Mouse (Mus musculus): ENCODE measurements around the gene Cybb. TPM values are rescaled to one million over a fixed set of nuclear protein-coding genes. Genes with fewer than 3 reads are reported as not detected.

The Cybb gene
- polyA plus RNA-seq, 1 experiment from 2014 or later, result 0.52 TPM

DNA sequence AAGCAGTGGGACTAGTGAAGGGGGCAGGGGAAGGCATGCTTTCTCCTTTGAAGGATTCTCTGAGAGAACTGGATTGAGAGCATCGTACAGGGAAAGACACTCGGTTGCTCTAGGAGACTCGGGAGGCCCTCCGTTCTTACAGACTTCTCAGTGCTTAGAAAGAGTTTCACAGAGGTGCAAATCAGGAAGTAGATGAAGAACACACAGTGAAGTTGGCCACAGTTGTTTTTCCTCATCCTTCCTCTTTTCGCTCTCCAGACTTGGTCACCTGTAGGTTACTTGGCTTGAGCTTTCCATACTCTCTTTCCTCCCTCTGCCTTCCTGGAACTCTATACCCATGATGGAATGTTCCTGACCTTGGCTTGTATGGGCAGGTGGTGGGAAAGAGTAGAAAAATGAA, 35.2 kb downstream of the Cybb start:
- H3K4me3 ChIP-seq, result no peak overlapping the region
- H3K9me3 ChIP-seq (replicated peaks), result no peaks in the 10 kb centered on the region
- H3K27ac ChIP-seq (replicated peaks), result no peak overlapping the region
- no peaks in the 10 kb centered on the region for H3K27me3 ChIP-seq (ENCODE audit: low read depth, poor library complexity, severe bottlenecking)
- no peaks in the 10 kb centered on the region for H3K36me3 ChIP-seq
- whole genome bisulfite sequencing, result 95% methylated on average over 5 of the region's 5 CpGs
- H3K4me1 ChIP-seq, result no peaks in the 10 kb centered on the region
- DNase-seq (ENCODE audit: low spot score), result no peak

GRCm38 (mm10) chrX:9447284-9447683, 40.3 kb downstream of the Cybb start:
- no peaks in the 10 kb centered on the region for H3K4me1 ChIP-seq
- no peak overlapping the region for H3K4me3 ChIP-seq
- no peaks in the 10 kb centered on the region for H3K36me3 ChIP-seq
- no peak for DNase-seq (ENCODE audit: low spot score)
- H3K27me3 ChIP-seq (ENCODE audit: low read depth, poor library complexity, severe bottlenecking), result no peaks in the 10 kb centered on the region
- no peaks in the 10 kb centered on the region for H3K9me3 ChIP-seq (replicated peaks)
- H3K27ac ChIP-seq (replicated peaks), result no peak overlapping the region

DNA sequence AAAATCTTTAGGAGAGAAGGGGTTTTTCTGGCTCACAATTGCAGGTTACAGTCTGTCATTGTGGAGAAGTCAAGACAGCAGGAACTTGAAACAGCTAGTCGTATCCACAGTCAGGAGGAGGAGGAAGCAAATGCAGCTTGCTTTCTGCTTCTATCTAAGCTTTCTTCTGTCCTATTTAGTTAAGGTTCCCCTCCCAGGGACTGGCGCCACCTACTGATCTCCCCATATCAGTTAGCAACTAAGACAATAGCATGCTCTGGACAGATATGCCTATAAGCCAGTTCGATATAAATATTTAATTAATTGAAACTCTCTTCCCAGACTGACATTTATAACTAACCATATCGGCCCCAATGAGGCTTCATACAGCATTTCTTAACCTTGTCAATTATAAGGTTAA, 46.5 kb downstream of the Cybb start:
- Histone ChIP-seq H3K9me3 (replicated peaks) (no peaks in the 10 kb centered on the region), H3K36me3 (no peaks in the 10 kb centered on the region), H3K4me3 (no peak overlapping the region), H3K27ac (replicated peaks) (no peak overlapping the region), H3K27me3 (ENCODE audit: low read depth, poor library complexity, severe bottlenecking) (no peaks in the 10 kb centered on the region), H3K4me1 (no peaks in the 10 kb centered on the region)
- WGBS, result 72% methylated on average over 4 of the region's 4 CpGs
- DNase-seq (ENCODE audit: low spot score), result no peak

DNA sequence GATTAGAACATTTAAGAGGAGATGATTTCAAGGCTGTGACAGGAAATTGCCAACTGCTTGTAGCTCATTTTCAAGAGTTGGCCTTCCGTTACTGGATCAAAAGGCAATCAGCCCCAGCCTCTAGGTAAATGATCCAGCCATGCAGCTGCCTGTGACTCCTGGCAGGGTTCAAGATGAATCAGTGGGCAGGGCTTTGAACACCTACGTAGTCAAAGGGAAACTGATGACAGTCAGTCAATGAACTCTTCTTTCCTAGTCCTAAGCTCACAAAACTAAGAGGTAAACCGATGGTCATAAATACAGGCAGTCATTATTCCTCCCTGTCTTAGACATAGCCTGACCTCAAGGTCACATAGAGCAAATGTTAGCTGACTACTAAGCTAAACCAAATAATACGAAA, 47.0 kb downstream of the Cybb start:
- H3K36me3 ChIP-seq, result no peaks in the 10 kb centered on the region
- DNase-seq (ENCODE audit: low spot score), result no peak
- no peaks in the 10 kb centered on the region for H3K4me1 ChIP-seq
- no peaks in the 10 kb centered on the region for H3K9me3 ChIP-seq (replicated peaks)
- H3K27ac ChIP-seq (replicated peaks), result no peak overlapping the region
- WGBS, result 88% methylated on average over 4 of the region's 4 CpGs
- no peaks in the 10 kb centered on the region for H3K27me3 ChIP-seq (ENCODE audit: low read depth, poor library complexity, severe bottlenecking)
- H3K4me3 ChIP-seq, result no peak overlapping the region

DNA sequence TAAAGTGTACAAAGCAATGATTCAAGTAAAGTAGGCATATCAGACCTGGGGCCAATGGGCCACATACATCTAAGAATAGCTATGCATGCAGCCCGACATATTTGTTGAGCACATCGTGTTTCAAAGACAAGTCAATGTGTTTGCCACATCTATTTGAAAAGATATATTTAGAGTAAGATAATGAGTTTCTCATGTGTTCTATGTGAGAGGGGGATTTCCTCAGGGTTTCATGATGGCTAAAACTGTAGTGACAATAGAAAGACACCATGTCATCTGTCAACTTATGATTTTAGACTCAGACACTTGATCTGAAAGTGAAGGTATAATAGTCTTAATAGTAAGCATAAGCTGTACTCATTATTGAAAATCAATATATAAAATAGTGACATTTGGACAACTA, 48.3 kb downstream of the Cybb start:
- H3K4me1 ChIP-seq, result no peaks in the 10 kb centered on the region
- H3K4me3 ChIP-seq, result no peak overlapping the region
- no peaks in the 10 kb centered on the region for H3K27me3 ChIP-seq (ENCODE audit: low read depth, poor library complexity, severe bottlenecking)
- WGBS, result 94% methylated on average over 2 of the region's 2 CpGs
- H3K27ac ChIP-seq (replicated peaks), result no peak overlapping the region
- no peaks in the 10 kb centered on the region for H3K36me3 ChIP-seq
- no peak for DNase-seq (ENCODE audit: low spot score)
- no peaks in the 10 kb centered on the region for H3K9me3 ChIP-seq (replicated peaks)

DNA sequence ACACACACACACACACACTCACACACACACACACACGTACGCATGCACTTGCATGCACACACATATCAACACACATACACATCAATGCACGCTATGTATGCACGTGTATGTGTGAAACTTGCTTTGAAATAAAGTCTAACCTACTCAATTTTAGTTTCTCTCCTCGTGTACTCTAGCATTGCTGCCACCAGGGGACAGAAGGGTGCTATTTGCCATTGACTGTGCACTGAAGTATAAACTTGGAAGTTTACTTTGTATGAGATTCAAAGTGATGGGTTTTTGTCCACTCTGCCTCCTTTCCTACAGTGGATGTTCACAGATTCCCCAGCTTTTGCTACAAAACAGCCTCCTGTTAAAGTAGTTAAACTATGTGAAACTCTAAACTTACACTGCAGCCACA, 73.7 kb downstream of the Cybb start:
- Histone ChIP-seq H3K9me3 (replicated peaks) (no peaks in the 10 kb centered on the region), H3K36me3 (no peaks in the 10 kb centered on the region), H3K4me3 (no peak overlapping the region), H3K27me3 (ENCODE audit: low read depth, poor library complexity, severe bottlenecking) (no peaks in the 10 kb centered on the region), H3K27ac (replicated peaks) (no peak overlapping the region), H3K4me1 (no peaks in the 10 kb centered on the region)
- no peak for DNase-seq (ENCODE audit: low spot score)
- WGBS, result 78% methylated on average over 5 of the region's 5 CpGs

Other genes with a start within 250 kb of the Cybb start
- 0.16 and 0.20 TPM in 2 replicates for gene Gm14862, start 230.9 kb downstream of the Cybb start, polyA plus RNA-seq (2016; fragmentation: Nextera tagmentation; extraction: Ambion mirVana)
- 2.0 and 2.3 TPM in 2 replicates for gene Xk, start 215.0 kb downstream of the Cybb start, polyA plus RNA-seq (2016; fragmentation: Nextera tagmentation; extraction: Ambion mirVana)
- gene H2al1m, start 204.0 kb downstream of the Cybb start, polyA plus RNA-seq (2016; fragmentation: Nextera tagmentation; extraction: Ambion mirVana), result not detected in 2 replicates
- gene H2al1k, start 137.1 kb downstream of the Cybb start, polyA plus RNA-seq (2016; fragmentation: Nextera tagmentation; extraction: Ambion mirVana), result not detected in 2 replicates
- gene H2al1o, start 84.6 kb upstream of the Cybb start, polyA plus RNA-seq (2016; fragmentation: Nextera tagmentation; extraction: Ambion mirVana), result not detected in 2 replicates
- gene Dynlt3, start 175.2 kb upstream of the Cybb start, polyA plus RNA-seq (2016; fragmentation: Nextera tagmentation; extraction: Ambion mirVana), result 17.2 and 18.9 TPM in 2 replicates

Data from midbrain, embryonic 10.5 days (tissue).